Mouse (Mus musculus): ENCODE measurements around the gene Mien1. TPM values are rescaled to one million over a fixed set of nuclear protein-coding genes. Genes with fewer than 3 reads are reported as not detected.

Mien1 gene
- polyA plus RNA-seq (2015; fragmentation: Nextera tagmentation; extraction: Ambion mirVana): 109 and 111 TPM in 2 replicates

DNA sequence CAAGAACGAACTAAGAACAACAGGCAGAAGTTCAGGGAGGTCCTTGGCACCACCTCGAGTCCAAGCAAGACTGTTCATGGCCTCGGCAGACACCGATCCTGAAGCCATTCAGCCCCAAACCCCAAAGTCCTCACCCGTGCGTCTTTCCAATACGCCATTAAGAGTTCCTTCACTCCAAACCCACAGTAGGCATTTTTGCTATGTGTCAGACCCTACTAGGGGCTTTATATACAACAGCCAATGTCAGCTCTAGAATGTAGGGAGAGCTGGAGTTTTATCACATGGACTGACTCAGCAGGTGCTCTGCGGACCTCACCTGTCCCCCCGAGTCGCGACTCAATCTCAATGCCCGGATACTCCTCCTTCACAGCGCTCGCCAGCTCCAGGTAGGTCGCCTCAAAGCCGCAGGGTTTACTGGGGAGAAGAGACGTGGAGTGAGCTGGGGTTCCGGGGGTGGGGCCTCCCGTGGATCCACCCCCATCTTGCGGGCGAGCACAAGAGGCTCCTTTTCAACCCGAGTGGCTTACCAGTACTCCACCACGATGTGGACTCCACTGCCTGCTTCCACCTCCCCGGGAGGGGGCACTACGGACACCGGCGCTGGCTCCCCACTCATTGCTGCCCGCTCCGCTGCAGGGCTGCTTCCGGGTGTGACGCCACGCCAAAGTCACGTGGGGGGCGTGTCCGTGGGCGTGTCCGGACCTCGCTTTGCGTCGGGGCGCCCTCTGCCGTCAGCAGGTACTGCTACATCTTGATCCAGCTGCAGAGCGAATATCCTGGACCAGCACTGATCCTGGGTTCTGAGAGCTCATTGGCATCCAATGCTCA lies at the start of gene Mien1:
Mien1 (minus strand) TSS at position 661 of the 828 bp plus-strand sequence.
- H3K4me3 ChIP-seq (replicated peaks): peak within 1 kb of the TSS; percentile 80

GRCm38 (mm10) chr11:98487526-98488040 lies 48.8 kb upstream of the Mien1 start:
- no peaks in the 10 kb centered on the region for H3K36me3 ChIP-seq
- no peaks in the 10 kb centered on the region for H3K9me3 ChIP-seq (replicated peaks)
- no peak overlapping the region for H3K9ac ChIP-seq
- no peaks in the 10 kb centered on the region for H3K27me3 ChIP-seq
- WGBS: 26% methylated on average over 5 of the region's 5 CpGs
- H3K4me2 ChIP-seq (replicated peaks): no peak overlapping the region
- no peak overlapping the region for H3K27ac ChIP-seq (replicated peaks)
- ATAC-seq (ENCODE audit: insufficient number of reproducible peaks, low FRiP score, low TSS enrichment, low read depth): no peak
- no peaks in the 10 kb centered on the region for H3K4me1 ChIP-seq
- H3K4me3 ChIP-seq (replicated peaks): no peak overlapping the region

More for the DNA sequence above, at the start of gene Mien1:
- peak within 1 kb of the TSS; percentile 84 for H3K27ac ChIP-seq (replicated peaks)
- peaks cover 33% of the 10 kb centered on the region for H3K36me3 ChIP-seq
- peaks cover 9% of the 10 kb centered on the region for H3K4me1 ChIP-seq
- H3K4me2 ChIP-seq (replicated peaks): peak within 1 kb of the TSS; percentile 82
- whole genome bisulfite sequencing: 1% methylated on average over 43 of the region's 43 CpGs
- ATAC-seq (ENCODE audit: insufficient number of reproducible peaks, low FRiP score, low TSS enrichment, low read depth): peak; percentile 90
- H3K9me3 ChIP-seq (replicated peaks): no peaks in the 10 kb centered on the region
- H3K27me3 ChIP-seq: no peaks in the 10 kb centered on the region
- H3K9ac ChIP-seq: peak within 1 kb of the TSS; percentile 50

- Histone ChIP-seq H3K27ac (replicated peaks) (no peak overlapping the region), H3K4me2 (replicated peaks) (no peak overlapping the region), H3K9me3 (replicated peaks) (no peaks in the 10 kb centered on the region), H3K27me3 (no peaks in the 10 kb centered on the region), H3K9ac (no peak overlapping the region), H3K36me3 (no peaks in the 10 kb centered on the region), H3K4me3 (replicated peaks) (no peak overlapping the region), H3K4me1 (no peaks in the 10 kb centered on the region)
- no peak for ATAC-seq (ENCODE audit: insufficient number of reproducible peaks, low FRiP score, low TSS enrichment, low read depth)
- WGBS: 87% methylated on average over 2 of the region's 2 CpGs
These were observed 47.0 kb upstream of the Mien1 start for GRCm38 (mm10) chr11:98485749-98486148.

DNA sequence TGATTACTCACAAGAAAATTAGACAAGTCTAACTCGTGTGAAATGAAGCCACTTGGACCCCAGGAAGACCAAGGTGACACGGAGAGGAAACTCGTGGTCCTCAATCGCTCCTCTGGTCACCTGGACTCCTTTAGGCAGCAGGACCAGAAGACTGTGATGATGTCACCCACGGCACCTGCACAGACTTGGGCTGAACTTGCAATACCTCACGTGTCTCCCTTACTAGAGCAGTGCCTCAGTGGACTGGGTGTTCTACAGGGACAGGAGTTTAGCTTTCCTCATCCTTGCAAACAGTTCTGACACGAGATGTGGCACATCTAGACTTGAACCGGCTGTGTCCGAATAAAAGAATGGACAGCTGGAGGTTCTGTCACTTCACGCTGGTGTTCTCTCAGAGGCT lies 43.3 kb upstream of the Mien1 start:
- 79% methylated on average over 10 of the region's 10 CpGs for WGBS
- no peak overlapping the region for H3K9ac ChIP-seq
- no peaks in the 10 kb centered on the region for H3K9me3 ChIP-seq (replicated peaks)
- no peaks in the 10 kb centered on the region for H3K36me3 ChIP-seq
- H3K27me3 ChIP-seq: no peaks in the 10 kb centered on the region
- H3K4me1 ChIP-seq: no peaks in the 10 kb centered on the region
- no peak overlapping the region for H3K4me3 ChIP-seq (replicated peaks)
- H3K27ac ChIP-seq (replicated peaks): no peak overlapping the region
- no peak overlapping the region for H3K4me2 ChIP-seq (replicated peaks)
- no peak for ATAC-seq (ENCODE audit: insufficient number of reproducible peaks, low FRiP score, low TSS enrichment, low read depth)

GRCm38 (mm10) chr11:98481231-98481630 lies 42.4 kb upstream of the Mien1 start:
- no peaks in the 10 kb centered on the region for H3K36me3 ChIP-seq
- H3K4me3 ChIP-seq (replicated peaks): no peak overlapping the region
- no peak overlapping the region for H3K9ac ChIP-seq
- H3K9me3 ChIP-seq (replicated peaks): no peaks in the 10 kb centered on the region
- no peaks in the 10 kb centered on the region for H3K27me3 ChIP-seq
- no peaks in the 10 kb centered on the region for H3K4me1 ChIP-seq
- no peak overlapping the region for H3K27ac ChIP-seq (replicated peaks)
- WGBS: 31% methylated on average over 6 of the region's 6 CpGs
- ATAC-seq (ENCODE audit: insufficient number of reproducible peaks, low FRiP score, low TSS enrichment, low read depth): no peak
- H3K4me2 ChIP-seq (replicated peaks): no peak overlapping the region

GRCm38 (mm10) chr11:98479940-98480497 lies 41.2 kb upstream of the Mien1 start:
- WGBS: 78% methylated on average over 12 of the region's 12 CpGs
- no peak overlapping the region for H3K9ac ChIP-seq
- H3K4me2 ChIP-seq (replicated peaks): no peak overlapping the region
- no peaks in the 10 kb centered on the region for H3K36me3 ChIP-seq
- no peaks in the 10 kb centered on the region for H3K4me1 ChIP-seq
- no peaks in the 10 kb centered on the region for H3K9me3 ChIP-seq (replicated peaks)
- ATAC-seq (ENCODE audit: insufficient number of reproducible peaks, low FRiP score, low TSS enrichment, low read depth): no peak
- H3K27me3 ChIP-seq: no peaks in the 10 kb centered on the region
- 0 out of 2 replicates have a peak overlapping the region, but pooled peaks have one; percentile 17 for H3K27ac ChIP-seq (replicated peaks)
- H3K4me3 ChIP-seq (replicated peaks): no peak overlapping the region

DNA sequence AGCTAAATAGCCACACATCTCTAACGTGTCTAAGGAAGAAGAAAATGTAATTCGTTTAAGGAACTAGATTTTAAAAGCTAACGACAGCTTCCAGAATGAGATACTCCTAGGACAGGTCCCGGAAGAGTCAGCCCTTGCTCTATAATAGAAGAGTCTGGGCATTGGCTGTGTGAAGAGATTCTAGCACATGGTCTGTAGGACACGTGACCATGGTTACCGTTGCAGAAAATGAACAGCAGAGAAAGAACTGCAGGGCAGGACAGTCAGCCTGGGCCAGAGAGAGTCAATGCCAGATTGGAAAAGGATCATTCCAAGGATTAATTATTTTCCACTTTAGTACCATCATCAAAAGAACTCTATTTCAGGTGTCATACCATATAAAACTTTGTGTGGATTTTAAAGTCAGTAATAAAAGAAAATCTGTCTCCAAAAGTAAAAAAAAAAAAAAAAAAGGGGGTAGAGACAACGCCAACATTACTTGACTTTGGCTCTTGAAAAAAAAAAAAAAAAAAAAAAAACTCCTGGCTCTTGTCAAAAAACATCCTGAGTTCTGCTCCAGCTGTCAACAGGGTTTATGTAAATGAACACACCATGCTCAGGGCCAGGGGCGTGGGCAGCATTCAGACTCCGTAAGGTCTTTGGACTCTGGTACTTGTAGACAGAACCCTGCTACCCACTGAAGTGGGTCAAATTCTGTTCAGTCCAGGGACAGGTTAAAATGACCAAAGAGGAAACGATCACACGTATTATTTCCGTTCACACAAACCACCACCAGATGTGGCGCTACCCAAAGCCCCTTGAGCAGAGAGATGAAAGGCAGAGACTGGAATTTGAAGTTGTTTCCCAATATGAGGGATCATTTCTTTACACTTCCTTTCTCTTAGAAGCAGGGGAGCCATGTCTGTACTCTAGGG lies 40.5 kb upstream of the Mien1 start:
- no peaks in the 10 kb centered on the region for H3K27me3 ChIP-seq
- no peak for ATAC-seq (ENCODE audit: insufficient number of reproducible peaks, low FRiP score, low TSS enrichment, low read depth)
- no peak overlapping the region for H3K4me3 ChIP-seq (replicated peaks)
- H3K4me2 ChIP-seq (replicated peaks): no peak overlapping the region
- H3K9ac ChIP-seq: no peak overlapping the region
- 0 out of 2 replicates have a peak overlapping the region, but pooled peaks have one; percentile 17 for H3K27ac ChIP-seq (replicated peaks)
- H3K9me3 ChIP-seq (replicated peaks): no peaks in the 10 kb centered on the region
- no peaks in the 10 kb centered on the region for H3K36me3 ChIP-seq
- H3K4me1 ChIP-seq: no peaks in the 10 kb centered on the region
- WGBS: 53% methylated on average over 13 of the region's 13 CpGs

GRCm38 (mm10) chr11:98477011-98477701 lies 38.4 kb upstream of the Mien1 start:
- WGBS: 61% methylated on average over 14 of the region's 14 CpGs
- no peak overlapping the region for H3K9ac ChIP-seq
- no peaks in the 10 kb centered on the region for H3K27me3 ChIP-seq
- H3K27ac ChIP-seq (replicated peaks): no peak overlapping the region
- H3K4me2 ChIP-seq (replicated peaks): no peak overlapping the region
- no peaks in the 10 kb centered on the region for H3K9me3 ChIP-seq (replicated peaks)
- no peaks in the 10 kb centered on the region for H3K4me1 ChIP-seq
- no peak for ATAC-seq (ENCODE audit: insufficient number of reproducible peaks, low FRiP score, low TSS enrichment, low read depth)
- no peaks in the 10 kb centered on the region for H3K36me3 ChIP-seq
- H3K4me3 ChIP-seq (replicated peaks): no peak overlapping the region

GRCm38 (mm10) chr11:98476434-98476807 lies 37.6 kb upstream of the Mien1 start:
- Histone ChIP-seq H3K27me3 (no peaks in the 10 kb centered on the region), H3K4me1 (no peaks in the 10 kb centered on the region), H3K36me3 (no peaks in the 10 kb centered on the region), H3K4me3 (replicated peaks) (no peak overlapping the region), H3K27ac (replicated peaks) (no peak overlapping the region), H3K4me2 (replicated peaks) (no peak overlapping the region), H3K9ac (no peak overlapping the region), H3K9me3 (replicated peaks) (no peaks in the 10 kb centered on the region)
- WGBS: 71% methylated on average over 4 of the region's 4 CpGs
- ATAC-seq (ENCODE audit: insufficient number of reproducible peaks, low FRiP score, low TSS enrichment, low read depth): no peak

- no peaks in the 10 kb centered on the region for H3K9me3 ChIP-seq (replicated peaks)
- no peak overlapping the region for H3K4me3 ChIP-seq (replicated peaks)
- WGBS: 87% methylated on average over 9 of the region's 9 CpGs
- no peaks in the 10 kb centered on the region for H3K36me3 ChIP-seq
- no peak overlapping the region for H3K4me2 ChIP-seq (replicated peaks)
- H3K27ac ChIP-seq (replicated peaks): no peak overlapping the region
- no peaks in the 10 kb centered on the region for H3K27me3 ChIP-seq
- no peaks in the 10 kb centered on the region for H3K4me1 ChIP-seq
- H3K9ac ChIP-seq: no peak overlapping the region
- no peak for ATAC-seq (ENCODE audit: insufficient number of reproducible peaks, low FRiP score, low TSS enrichment, low read depth)
These were observed 37.0 kb upstream of the Mien1 start for GRCm38 (mm10) chr11:98475630-98476433.

All from embryonic facial prominence, embryonic 15.5 days (tissue).